Mouse (Mus musculus) ES-E14 (cell line): ENCODE data around the gene Abr. TPM values are rescaled to one million over a fixed set of nuclear protein-coding genes. Genes with fewer than 3 reads are reported as not detected.
A peak's percentile ranks its signal among the peaks of the same experiment; 100 is the strongest.

Experiments
- DNase-seq: peaks from one replicate; pipeline ENCODE4 v3.0.0-alpha.2; 2013; ENCODE audit warnings: low read depth, low spot score
- H3K27ac ChIP-seq: 2 replicates; pipeline ENCODE4 v1.5.1; 2012; ENCODE audit warnings: low read depth, mild to moderate bottlenecking, low read length, moderate library complexity, mixed read lengths; ENCODE audit not compliant: poor library complexity, insufficient read depth, severe bottlenecking
- H3K36me3 ChIP-seq: 2 replicates; pipeline ENCODE4 v1.6.1; 2012; ENCODE audit warnings: mild to moderate bottlenecking, low read length, moderate library complexity, mixed read lengths; ENCODE audit not compliant: control insufficient read depth, poor library complexity, insufficient read depth, severe bottlenecking
- H3K4me1 ChIP-seq, 2 experiments: fragments of 150-350 bp in 1 of 2; sonication (generic) in 1 of 2; 2 replicates each; pipeline ENCODE4 v1.6.1; 2012; ENCODE audit warnings: low read length in 2 of 2, mild to moderate bottlenecking in 1 of 2, mixed read lengths in 1 of 2; ENCODE audit not compliant: control insufficient read depth in 2 of 2, insufficient read depth in 2 of 2, poor library complexity in 1 of 2
- H3K4me3 ChIP-seq, 2 experiments: fragments of 150-350 bp in 1 of 2; sonication (generic) in 1 of 2; 2 replicates each; pipeline ENCODE4 v1.5.1; 2012; ENCODE audit warnings: low read length in 2 of 2, low read depth in 1 of 2, mild to moderate bottlenecking in 1 of 2, mixed read lengths in 1 of 2; ENCODE audit not compliant: insufficient read depth in 1 of 2, poor library complexity in 1 of 2, severe bottlenecking in 1 of 2
- H3K9ac ChIP-seq: 2 replicates; pipeline ENCODE4 v1.6.1; 2012; ENCODE audit warnings: low read depth, mild to moderate bottlenecking, low read length, mixed read lengths; ENCODE audit not compliant: poor library complexity, insufficient read depth, severe bottlenecking
- H3K9me3 ChIP-seq: fragments of 150-350 bp; sonication (generic); 2 replicates; pipeline ENCODE4 v1.6.1; 2012; ENCODE audit warnings: low read depth, mild to moderate bottlenecking, low read length; ENCODE audit not compliant: control insufficient read depth, insufficient read depth
- CHD2 ChIP-seq: IDR thresholded peaks from 2 replicates; pipeline ENCODE4 v1.6.1; 2014; ENCODE audit warnings: mild to moderate bottlenecking, low read depth, low read length, inconsistent platforms
- HCFC1 ChIP-seq: IDR thresholded peaks from 2 replicates; pipeline ENCODE4 v1.6.1; 2012; ENCODE audit warnings: low read length, inconsistent platforms, borderline replicate concordance; ENCODE audit not compliant: insufficient read depth
- MAFK ChIP-seq: IDR thresholded peaks from 2 replicates; pipeline ENCODE4 v1.6.1; 2014; ENCODE audit warnings: mild to moderate bottlenecking, low read depth, low read length, inconsistent platforms; ENCODE audit not compliant: insufficient read depth
- ZC3H11A ChIP-seq: IDR thresholded peaks from 2 replicates; pipeline ENCODE4 v1.6.1; 2012; ENCODE audit warnings: low read depth, mild to moderate bottlenecking, inconsistent platforms, low read length, borderline replicate concordance
- ZNF384 ChIP-seq: IDR thresholded peaks from 2 replicates; pipeline ENCODE4 v1.6.1; 2012; ENCODE audit warnings: low read depth, low read length, inconsistent platforms
- in situ Hi-C, 2 experiments: fragments of 600-800 bp; cut with MboI; formaldehyde crosslinking; loops; one replicate each; pipeline ENCODE4 v1.15.1; 2025; ENCODE audit warnings: low sequenced_read_pairs in 2 of 2, inconsistent platforms in 1 of 2; ENCODE audit not compliant: unreplicated experiment in 2 of 2
- total RNA-seq: library from RNA; depleted of rRNA; stranded (reverse); fragments of 300-350 nt; gene quantifications from 2 replicates; pipeline ENCODE4 v1.2.3, GENCODE M21; 2012

The Abr gene
- total RNA-seq, 1 experiment, result 28.6 TPM

GRCm38 (mm10) chr11:76499987-76500386 is 122.1 kb downstream of the Abr start:
- DNase-seq, result no peak
- H3K9me3 ChIP-seq, result no peaks in the 10 kb centered on the region
- no peak overlapping the region for H3K9ac ChIP-seq
- no peak overlapping the region for H3K4me3 ChIP-seq
- TF ChIP-seq ZC3H11A, result no peak
- no peak for TF ChIP-seq HCFC1
- TF ChIP-seq CHD2, result no peak
- no peak overlapping the region for H3K27ac ChIP-seq
- peaks cover 2 to 16% of the 10 kb centered on the region in 2 experiments; a peak in 2 of 4 replicates for H3K4me1 ChIP-seq
- H3K36me3 ChIP-seq, result no peaks in the 10 kb centered on the region
- in situ Hi-C loops, result no loop called here

GRCm38 (mm10) chr11:76499564-76499963 is 122.5 kb downstream of the Abr start:
- Histone ChIP-seq H3K27ac (no peak overlapping the region), H3K4me3 (no peak overlapping the region), H3K36me3 (no peaks in the 10 kb centered on the region), H3K4me1 (peaks cover 2 to 17% of the 10 kb centered on the region in 2 experiments; a peak in 2 of 4 replicates), H3K9me3 (no peaks in the 10 kb centered on the region), H3K9ac (no peak overlapping the region)
- in situ Hi-C loops, result no loop called here
- TF ChIP-seq ZC3H11A, result no peak
- no peak for TF ChIP-seq HCFC1
- 0 out of 2 replicates have a peak, but pooled peaks have one; percentile 16 for TF ChIP-seq MAFK
- DNase-seq, result no peak

- in situ Hi-C loops, result no loop called here
- no peak for DNase-seq
- H3K9ac ChIP-seq, result no peak overlapping the region
- no peaks in the 10 kb centered on the region for H3K9me3 ChIP-seq
- peaks cover 2 to 27% of the 10 kb centered on the region in 2 experiments; a peak in 3 of 4 replicates for H3K4me1 ChIP-seq
- no peak overlapping the region for H3K27ac ChIP-seq
- no peaks in the 10 kb centered on the region for H3K36me3 ChIP-seq
- TF ChIP-seq MAFK (no peak), HCFC1 (no peak), ZC3H11A (no peak), ZNF384 (no peak), CHD2 (no peak)
- H3K4me3 ChIP-seq, result no peak overlapping the region
Observed at GRCm38 (mm10) chr11:76497769-76498152, 124.4 kb downstream of the Abr start.

- no peaks in the 10 kb centered on the region; the same call in 1 of the 2 replicates for H3K36me3 ChIP-seq
- in situ Hi-C loops, result no loop called here
- TF ChIP-seq CHD2 (no peak), MAFK (no peak), ZC3H11A (no peak), HCFC1 (no peak), ZNF384 (no peak)
- H3K9me3 ChIP-seq, result no peaks in the 10 kb centered on the region
- H3K9ac ChIP-seq, result no peak overlapping the region
- H3K4me3 ChIP-seq, result no peak overlapping the region
- H3K27ac ChIP-seq, result no peak overlapping the region
- no peak for DNase-seq
- peaks cover 2 to 30% of the 10 kb centered on the region in 2 experiments; a peak in 3 of 4 replicates for H3K4me1 ChIP-seq
Observed at GRCm38 (mm10) chr11:76497066-76497768, 124.9 kb downstream of the Abr start.
